Mouse (Mus musculus): ENCODE results near the gene Crabp2. TPM values are rescaled to one million over a fixed set of nuclear protein-coding genes. Genes with fewer than 3 reads are reported as not detected.

The Crabp2 gene
- polyA plus RNA-seq, 1 experiment from 2014 or later = not detected

GRCm38 (mm10) chr3:87989935-87990334 is 41.5 kb downstream of the Crabp2 start:
- Histone ChIP-seq H3K9me3 (ENCODE audit: low read length) (no peaks in the 10 kb centered on the region), H3K4me3 (ENCODE audit: low read depth, low read length) (no peak overlapping the region), H3K27ac (ENCODE audit: low read depth) (no peak overlapping the region), H3K9ac (replicated peaks) (no peak overlapping the region), H3K4me2 (ENCODE audit: low read depth, low read length) (no peak overlapping the region), H3K36me3 (replicated peaks; ENCODE audit: insufficient read depth, low read length) (no peaks in the 10 kb centered on the region), H3K4me1 (ENCODE audit: insufficient read depth) (peaks cover 12% of the 10 kb centered on the region), H3K27me3 (ENCODE audit: insufficient read depth, low read length) (peaks cover 46% of the 10 kb centered on the region)
- DNase-seq = no peak
- no peak for ATAC-seq
- no peak for TF ChIP-seq EP300 (IDR thresholded peaks at IDR 0.05; ENCODE audit: low read depth)
- WGBS (ENCODE audit: insufficient replicate concordance) = 24% methylated on average over 10 of the region's 10 CpGs

GRCm38 (mm10) chr3:87993436-87993835 is 45.0 kb downstream of the Crabp2 start:
- Histone ChIP-seq H3K9ac (replicated peaks) (no peak overlapping the region), H3K27ac (ENCODE audit: low read depth) (no peak overlapping the region), H3K4me3 (ENCODE audit: low read depth, low read length) (no peak overlapping the region), H3K4me1 (ENCODE audit: insufficient read depth) (0 out of 2 replicates have a peak, but pooled peaks cover 4% of the 10 kb centered on the region), H3K9me3 (ENCODE audit: low read length) (no peaks in the 10 kb centered on the region), H3K27me3 (ENCODE audit: insufficient read depth, low read length) (peaks cover 61% of the 10 kb centered on the region), H3K4me2 (ENCODE audit: low read depth, low read length) (no peak overlapping the region), H3K36me3 (replicated peaks; ENCODE audit: insufficient read depth, low read length) (no peaks in the 10 kb centered on the region)
- DNase-seq (peak; percentile 79), ATAC-seq (no peak)
- TF ChIP-seq EP300 (IDR thresholded peaks at IDR 0.05; ENCODE audit: low read depth) = no peak
- TF ChIP-seq CTCF (IDR thresholded peaks at IDR 0.05; ENCODE audit: low read depth) = no peak
- 4% methylated on average over 5 of the region's 6 CpGs for WGBS (ENCODE audit: insufficient replicate concordance)

GRCm38 (mm10) chr3:87995331-87995730 is 46.9 kb downstream of the Crabp2 start:
- no peak for TF ChIP-seq CTCF (IDR thresholded peaks at IDR 0.05; ENCODE audit: low read depth)
- TF ChIP-seq EP300 (IDR thresholded peaks at IDR 0.05; ENCODE audit: low read depth) = no peak
- H3K9ac ChIP-seq (replicated peaks) = no peak overlapping the region
- no peak overlapping the region for H3K4me2 ChIP-seq (ENCODE audit: low read depth, low read length)
- 29% methylated on average over 11 of the region's 11 CpGs for WGBS (ENCODE audit: insufficient replicate concordance)
- DNase-seq (no peak), ATAC-seq (no peak)
- no peak overlapping the region for H3K27ac ChIP-seq (ENCODE audit: low read depth)
- H3K27me3 ChIP-seq (ENCODE audit: insufficient read depth, low read length) = peaks cover 80% of the 10 kb centered on the region
- no peak overlapping the region for H3K4me3 ChIP-seq (ENCODE audit: low read depth, low read length)
- no peaks in the 10 kb centered on the region for H3K9me3 ChIP-seq (ENCODE audit: low read length)
- H3K36me3 ChIP-seq (replicated peaks; ENCODE audit: insufficient read depth, low read length) = no peaks in the 10 kb centered on the region
- 0 out of 2 replicates have a peak, but pooled peaks cover 4% of the 10 kb centered on the region for H3K4me1 ChIP-seq (ENCODE audit: insufficient read depth)

- Histone ChIP-seq H3K4me1 (ENCODE audit: insufficient read depth) (0 out of 2 replicates have a peak, but pooled peaks cover 4% of the 10 kb centered on the region), H3K9me3 (ENCODE audit: low read length) (no peaks in the 10 kb centered on the region), H3K36me3 (replicated peaks; ENCODE audit: insufficient read depth, low read length) (no peaks in the 10 kb centered on the region), H3K4me2 (ENCODE audit: low read depth, low read length) (no peak overlapping the region), H3K27ac (ENCODE audit: low read depth) (no peak overlapping the region), H3K27me3 (ENCODE audit: insufficient read depth, low read length) (peaks cover 90% of the 10 kb centered on the region), H3K4me3 (ENCODE audit: low read depth, low read length) (no peak overlapping the region), H3K9ac (replicated peaks) (no peak overlapping the region)
- no peak for ATAC-seq
- no peak for DNase-seq
- TF ChIP-seq CTCF (IDR thresholded peaks at IDR 0.05; ENCODE audit: low read depth) = no peak
- TF ChIP-seq EP300 (IDR thresholded peaks at IDR 0.05; ENCODE audit: low read depth) = no peak
- WGBS (ENCODE audit: insufficient replicate concordance) = 2% methylated on average over 14 of the region's 15 CpGs
These were observed 47.9 kb downstream of the Crabp2 start for GRCm38 (mm10) chr3:87996401-87996800.

- DNase-seq = no peak
- H3K27ac ChIP-seq (ENCODE audit: low read depth) = no peak overlapping the region
- TF ChIP-seq CTCF (IDR thresholded peaks at IDR 0.05; ENCODE audit: low read depth) (no peak), EP300 (IDR thresholded peaks at IDR 0.05; ENCODE audit: low read depth) (no peak)
- H3K4me1 ChIP-seq (ENCODE audit: insufficient read depth) = 0 out of 2 replicates have a peak, but pooled peaks cover 4% of the 10 kb centered on the region
- H3K9ac ChIP-seq (replicated peaks) = no peak overlapping the region
- peak overlapping the region; percentile 40 for H3K4me2 ChIP-seq (ENCODE audit: low read depth, low read length)
- H3K27me3 ChIP-seq (ENCODE audit: insufficient read depth, low read length) = peaks cover 95% of the 10 kb centered on the region
- no peak for ATAC-seq
- no peaks in the 10 kb centered on the region for H3K9me3 ChIP-seq (ENCODE audit: low read length)
- no peaks in the 10 kb centered on the region for H3K36me3 ChIP-seq (replicated peaks; ENCODE audit: insufficient read depth, low read length)
- peak overlapping the region; percentile 31; the same call in 1 of the 2 replicates for H3K4me3 ChIP-seq (ENCODE audit: low read depth, low read length)
- 1% methylated on average over 48 of the region's 49 CpGs for WGBS (ENCODE audit: insufficient replicate concordance)
These were observed 48.6 kb downstream of the Crabp2 start for GRCm38 (mm10) chr3:87996971-87997614.

- H3K4me3 ChIP-seq (ENCODE audit: low read depth, low read length) = no peak overlapping the region
- H3K36me3 ChIP-seq (replicated peaks; ENCODE audit: insufficient read depth, low read length) = no peaks in the 10 kb centered on the region
- no peak overlapping the region for H3K9ac ChIP-seq (replicated peaks)
- WGBS (ENCODE audit: insufficient replicate concordance) = 5% methylated on average over 6 of the region's 7 CpGs
- peaks cover 97% of the 10 kb centered on the region for H3K27me3 ChIP-seq (ENCODE audit: insufficient read depth, low read length)
- no peak overlapping the region for H3K4me2 ChIP-seq (ENCODE audit: low read depth, low read length)
- no peaks in the 10 kb centered on the region for H3K9me3 ChIP-seq (ENCODE audit: low read length)
- 0 out of 2 replicates have a peak, but pooled peaks cover 4% of the 10 kb centered on the region for H3K4me1 ChIP-seq (ENCODE audit: insufficient read depth)
- TF ChIP-seq EP300 (IDR thresholded peaks at IDR 0.05; ENCODE audit: low read depth) (no peak), CTCF (IDR thresholded peaks at IDR 0.05; ENCODE audit: low read depth) (no peak)
- no peak overlapping the region for H3K27ac ChIP-seq (ENCODE audit: low read depth)
- no peak for ATAC-seq
- no peak for DNase-seq
These were observed 50.3 kb downstream of the Crabp2 start for GRCm38 (mm10) chr3:87998747-87999146.

Measured in liver, postnatal 0 days (tissue).